Mouse (Mus musculus) fibroblast of lung, adult 2 months (primary cell): ENCODE results near the gene Lrrc46.

Experiments
- DNase-seq: peaks from one replicate; pipeline ENCODE4 v3.0.0-alpha.2; 2011; ENCODE audit warnings: low read depth

Gene Lrrc46

DNA sequence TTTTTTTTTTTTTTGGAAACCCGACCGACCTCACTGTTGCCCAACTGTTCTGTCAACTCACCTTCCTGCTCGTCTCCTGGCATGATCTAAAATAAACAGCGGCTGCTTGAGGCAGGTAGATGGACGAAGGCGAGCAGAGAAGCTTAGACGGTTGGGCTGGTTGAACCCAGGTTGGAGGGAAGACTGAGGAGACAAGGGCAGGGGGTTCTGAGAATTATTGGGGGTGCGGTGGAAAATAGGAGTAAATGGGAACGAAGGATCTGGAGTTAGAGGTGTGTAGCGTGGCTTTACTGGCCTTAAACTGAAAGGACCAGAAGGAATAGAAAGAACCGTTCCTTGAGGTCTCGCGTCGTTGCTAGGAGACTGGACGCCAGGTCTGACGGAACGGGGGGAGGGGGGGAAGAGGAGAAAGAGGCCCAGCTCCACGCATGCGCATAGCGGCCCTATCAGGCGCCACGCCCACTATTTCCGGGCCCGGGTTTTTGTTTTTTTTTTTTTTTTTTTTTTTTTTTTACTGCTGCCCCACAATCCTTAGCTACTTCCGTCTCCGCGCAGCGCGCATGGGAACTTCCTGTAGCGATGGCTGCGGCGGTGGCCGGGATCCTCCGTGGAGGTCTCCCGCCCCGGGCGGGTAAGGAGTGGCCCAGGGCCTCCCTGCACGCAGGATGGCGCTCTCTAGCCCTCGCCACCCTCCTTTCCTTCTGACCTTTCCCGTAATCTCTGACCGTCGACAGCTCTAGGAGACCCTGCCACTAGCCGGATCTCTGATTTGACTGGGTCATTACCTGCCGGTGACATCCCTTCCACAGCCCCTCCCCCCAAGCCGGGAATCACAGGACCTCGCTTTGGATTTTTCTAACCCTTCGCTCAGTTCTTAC lies at the start of gene Lrrc46, which contains the start of gene Mrpl10:
TSS of gene Lrrc46 (minus strand) at position 386 of the 878 bp plus-strand sequence.
TSS of gene Mrpl10 (plus strand) at position 539 of the 878 bp plus-strand sequence.
- DNase-seq: peak; percentile 85

- DNase-seq: no peak
Observed at GRCm38 (mm10) chr11:97086365-97086764, 45.2 kb upstream of the Lrrc46 start.

- DNase-seq: no peak
Observed at GRCm38 (mm10) chr11:97084821-97085505, 43.8 kb upstream of the Lrrc46 start.

DNA sequence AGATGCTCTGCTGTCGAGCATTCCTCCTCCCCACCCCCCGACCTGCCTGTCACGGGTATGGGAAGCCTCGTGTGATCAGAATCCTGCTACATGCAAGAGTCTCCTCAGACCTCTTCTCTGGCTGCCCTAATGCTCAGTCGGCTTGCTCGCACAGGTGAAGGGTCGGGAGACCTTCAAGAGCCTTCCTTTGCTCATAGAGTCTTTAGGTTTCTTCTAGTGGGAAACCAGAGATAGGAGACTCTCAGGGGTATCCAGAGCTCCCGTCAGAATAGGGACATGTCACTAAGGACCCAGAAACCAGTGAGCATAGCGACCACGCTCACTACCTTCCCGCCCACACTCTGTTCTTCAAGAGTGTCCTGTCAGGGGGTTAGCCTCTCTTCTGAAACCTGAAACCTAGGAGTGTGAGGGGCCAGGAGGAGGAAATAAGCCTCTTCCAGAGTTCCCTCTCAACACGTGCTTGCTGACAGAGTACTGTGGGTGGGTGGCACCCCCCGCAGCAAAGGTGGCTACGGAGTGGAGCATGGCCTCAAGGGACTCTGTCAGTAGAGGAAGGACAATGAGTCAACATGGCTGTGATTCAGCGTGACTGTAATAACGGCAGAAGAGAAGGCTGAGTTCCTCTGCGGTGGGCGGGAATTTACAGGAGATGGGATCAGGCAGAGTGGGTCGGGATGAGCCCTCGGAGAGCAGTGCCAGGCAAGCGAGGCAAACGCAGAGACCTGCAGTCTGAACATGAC lies 42.4 kb upstream of the Lrrc46 start:
- no peak for DNase-seq

GRCm38 (mm10) chr11:97082977-97083376 lies 41.8 kb upstream of the Lrrc46 start:
- no peak for DNase-seq

- no peak for DNase-seq
Observed at GRCm38 (mm10) chr11:97080291-97080690, 39.1 kb upstream of the Lrrc46 start.

GRCm38 (mm10) chr11:97078751-97079150 lies 37.5 kb upstream of the Lrrc46 start:
- DNase-seq: no peak

- DNase-seq: no peak
Observed at GRCm38 (mm10) chr11:97074235-97074634, 33.0 kb upstream of the Lrrc46 start.

DNA sequence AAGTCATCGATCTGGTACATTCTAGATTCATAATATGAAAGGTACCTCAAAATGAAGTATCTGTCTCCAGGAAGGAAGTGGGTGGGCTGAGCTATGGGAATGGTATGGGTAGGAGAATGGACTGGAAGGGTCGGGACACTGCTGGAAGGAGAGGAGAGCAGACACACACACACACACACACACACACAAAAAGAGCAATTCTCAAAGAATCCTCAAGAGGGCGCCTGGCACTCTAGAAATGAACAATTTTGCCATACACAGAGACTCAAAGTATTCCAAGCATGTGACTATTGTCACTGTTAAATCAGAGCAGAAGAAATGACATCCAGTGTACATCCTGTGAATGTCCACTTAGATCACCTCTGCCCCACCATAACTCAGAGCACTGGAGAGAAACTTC lies 31.3 kb upstream of the Lrrc46 start:
- peak; percentile 23 for DNase-seq

- DNase-seq: no peak
Observed at GRCm38 (mm10) chr11:97071129-97071528, 29.9 kb upstream of the Lrrc46 start.

DNA sequence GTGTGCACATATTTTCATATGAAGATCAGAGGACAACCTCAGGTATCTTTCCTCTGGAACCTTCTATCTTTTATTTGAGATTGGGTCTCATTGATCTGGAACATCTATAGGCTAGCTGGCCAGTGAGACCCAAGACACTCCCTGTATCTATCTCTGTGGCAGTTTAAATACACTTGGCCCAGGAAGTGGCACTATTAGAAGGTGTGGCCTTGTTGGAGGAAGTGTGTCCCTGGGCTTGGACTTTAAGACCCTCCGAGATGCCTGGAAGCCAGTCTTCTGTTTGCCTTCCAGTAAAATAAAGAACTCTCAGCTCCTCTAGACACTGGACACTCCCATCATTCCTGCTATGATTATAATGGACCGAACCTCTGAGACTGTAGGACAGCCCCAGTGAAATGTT lies 28.6 kb upstream of the Lrrc46 start:
- no peak for DNase-seq

- DNase-seq: no peak
Observed at GRCm38 (mm10) chr11:97069333-97069732, 28.1 kb upstream of the Lrrc46 start.

DNA sequence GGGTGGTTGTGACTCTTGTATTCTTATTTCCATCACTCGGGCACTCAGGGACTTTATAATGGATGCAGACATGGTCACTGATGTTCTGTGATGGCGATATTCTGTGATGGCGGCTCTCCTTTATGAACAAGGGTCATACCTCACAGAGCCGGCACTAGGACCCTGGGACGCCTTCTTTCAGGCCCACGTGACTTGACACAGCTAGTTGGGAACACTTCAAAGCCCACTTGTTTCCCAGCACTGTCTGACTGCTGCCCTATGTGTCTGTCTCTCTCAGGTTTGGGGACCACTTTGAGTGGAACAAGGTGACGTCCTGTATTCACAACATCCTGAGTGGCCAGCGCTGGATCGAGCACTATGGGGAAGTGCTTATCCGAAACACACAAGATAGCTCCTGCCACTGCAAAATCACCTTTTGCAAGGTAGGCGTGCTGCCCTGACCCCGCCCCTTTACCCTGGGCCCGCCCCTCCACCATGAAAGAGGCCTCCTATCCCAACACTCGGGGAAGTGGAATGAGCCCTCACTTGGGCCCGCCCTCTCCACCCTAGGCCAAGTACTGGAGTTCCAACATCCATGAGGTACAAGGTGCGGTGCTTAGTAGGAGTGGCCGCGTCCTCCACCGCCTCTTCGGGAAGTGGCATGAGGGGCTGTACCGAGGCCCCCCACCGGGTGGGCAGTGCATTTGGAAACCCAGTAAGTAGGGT lies 25.6 kb upstream of the Lrrc46 start:
- no peak for DNase-seq

- no peak for DNase-seq
Observed at GRCm38 (mm10) chr11:97065538-97066295, 24.5 kb upstream of the Lrrc46 start.

- DNase-seq: no peak
Observed at GRCm38 (mm10) chr11:97063921-97064295, 22.7 kb upstream of the Lrrc46 start.

- DNase-seq: no peak
Observed at GRCm38 (mm10) chr11:97063274-97063920, 22.2 kb upstream of the Lrrc46 start.

DNA sequence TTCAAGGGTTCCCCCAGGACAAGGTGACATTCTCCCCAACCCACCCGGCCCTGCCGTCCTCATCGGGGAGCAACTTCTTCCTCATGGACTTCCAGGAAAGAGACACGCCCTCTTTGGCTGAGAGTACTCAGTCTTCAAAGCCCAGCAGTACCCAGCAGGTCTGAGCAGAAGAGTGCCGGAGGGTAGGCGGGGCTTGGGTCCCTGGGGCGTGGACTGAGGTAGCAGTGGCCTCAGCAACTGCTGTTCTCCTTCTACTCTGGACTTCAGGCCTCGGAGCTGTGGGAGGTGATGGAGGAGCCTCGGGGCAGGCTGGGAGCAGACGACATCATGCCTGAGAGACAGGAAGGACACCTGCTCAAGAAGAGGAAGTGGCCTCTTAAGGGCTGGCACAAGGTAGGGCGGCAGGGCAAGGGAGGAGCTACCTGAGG lies 11.0 kb upstream of the Lrrc46 start:
- DNase-seq: no peak

DNA sequence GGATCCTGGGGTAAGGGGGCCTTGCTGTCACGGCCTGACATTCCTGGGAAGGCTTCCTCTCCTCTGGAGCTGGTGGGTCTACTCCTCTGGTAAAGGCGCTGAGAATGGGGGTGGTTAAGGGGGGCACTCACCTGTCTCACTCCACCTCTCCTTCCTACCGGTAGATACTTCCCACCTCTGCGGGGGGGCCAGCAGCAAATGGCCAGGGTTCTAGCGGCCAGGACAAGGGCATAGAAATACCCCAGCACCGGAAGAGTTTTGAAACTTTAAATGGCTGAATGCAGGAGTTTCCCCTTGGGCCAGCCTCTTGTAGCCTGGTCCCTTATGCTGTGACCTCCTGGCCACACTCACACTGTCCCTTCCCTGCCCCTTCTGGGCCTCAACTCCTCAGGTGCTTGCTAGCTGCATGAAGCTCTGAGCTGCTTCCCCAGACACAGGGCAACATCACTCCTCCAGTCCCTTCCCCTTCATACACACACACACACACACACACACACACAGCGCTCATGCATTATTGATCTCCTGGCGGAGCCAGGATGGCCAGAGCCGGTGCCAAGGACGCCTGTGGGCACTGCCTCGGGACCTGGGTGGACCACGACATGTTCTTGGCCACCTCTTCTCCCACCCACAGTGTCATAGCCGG lies 9.9 kb upstream of the Lrrc46 start:
- DNase-seq: no peak

- peak; percentile 42 for DNase-seq
Observed at GRCm38 (mm10) chr11:97050216-97050943, 9.2 kb upstream of the Lrrc46 start, which contains the start of gene Osbpl7. Gene Osbpl7, plus strand, starts transcription at chr11:97050628.
